Mouse (Mus musculus) erythroblast, adult 5-6 weeks (primary cell): ENCODE results near the gene Ino80b. TPM values are rescaled to one million over a fixed set of nuclear protein-coding genes. Genes with fewer than 3 reads are reported as not detected.

Experiments
- ATAC-seq: replicated peaks from 2 replicates; pipeline ENCODE4 v1.8.0; 2016; ENCODE audit warnings: moderate number of reproducible peaks, mild to moderate bottlenecking, moderate TSS enrichment, inconsistent platforms; ENCODE audit not compliant: poor library complexity, low FRiP score, severe bottlenecking
- total RNA-seq, 2 experiments: library from RNA; stranded (forward) in 1 of 2; stranded (reverse) in 1 of 2; fragments of 150-400 nt in 1 of 2; fragments of 200-764, 138-1000 nt in 1 of 2; gene quantifications; 2 replicates each; pipeline versions ENCODE4 v1.2.3 to v1.2.4; 2015 to 2017; ENCODE audit warnings: low replicate concordance in 2 of 2

Gene Ino80b
- total RNA-seq, 2 experiments from 2014 or later = 0.77 to 19.2 TPM

- no peak for ATAC-seq
Measured at GRCm38 (mm10) chr6:83118825-83119733, 6.2 kb downstream of the Ino80b start.

- no peak for ATAC-seq
Measured at GRCm38 (mm10) chr6:83118369-83118768, 6.9 kb downstream of the Ino80b start.

- ATAC-seq = no peak
Measured at GRCm38 (mm10) chr6:83117616-83118015, 7.6 kb downstream of the Ino80b start.

GRCm38 (mm10) chr6:83117165-83117438 lies 8.1 kb downstream of the Ino80b start:
- ATAC-seq = no peak

- ATAC-seq = no peak
Measured at GRCm38 (mm10) chr6:83116373-83117164, 8.7 kb downstream of the Ino80b start.

- ATAC-seq = peak; percentile 6; the same call in 1 of the 2 replicates
Measured at GRCm38 (mm10) chr6:83115682-83116372, 9.4 kb downstream of the Ino80b start.

- ATAC-seq = peak; percentile 88
Measured at GRCm38 (mm10) chr6:83115011-83115671, 10.1 kb downstream of the Ino80b start, which contains the start of gene Mogs. Mogs (plus strand) TSS chr6:83115496.

- ATAC-seq = no peak
Measured at GRCm38 (mm10) chr6:83111510-83112136, 13.6 kb downstream of the Ino80b start.

GRCm38 (mm10) chr6:83108762-83109668 lies 16.2 kb downstream of the Ino80b start, which contains the start of gene Mrpl53:
Mrpl53 (plus strand) TSS chr6:83109040.
- ATAC-seq = peak; percentile 78

GRCm38 (mm10) chr6:83107566-83108400 lies 17.4 kb downstream of the Ino80b start:
- ATAC-seq = peak; percentile 78

- no peak for ATAC-seq
Measured at GRCm38 (mm10) chr6:83104158-83104557, 21.1 kb downstream of the Ino80b start.

GRCm38 (mm10) chr6:83103130-83103650 lies 22.0 kb downstream of the Ino80b start:
- no peak for ATAC-seq

- peak; percentile 83 for ATAC-seq
Measured at GRCm38 (mm10) chr6:83101688-83102556, 23.3 kb downstream of the Ino80b start.

GRCm38 (mm10) chr6:83101316-83101687 lies 23.9 kb downstream of the Ino80b start, which contains the start of the genes Ccdc142 and Gm42688:
Ccdc142 (plus strand) TSS chr6:83101601.
Gm42688 (plus strand) TSS chr6:83101617.
- peak; percentile 90 for ATAC-seq

- ATAC-seq = no peak
Measured at GRCm38 (mm10) chr6:83098411-83098810, 26.8 kb downstream of the Ino80b start.

- no peak for ATAC-seq
Measured at GRCm38 (mm10) chr6:83095968-83096367, 29.3 kb downstream of the Ino80b start.
